Mouse (Mus musculus) liver, embryonic 14.5 days (tissue): ENCODE results near the gene Elk3.

Experiments
- CTCF ChIP-seq: IDR thresholded peaks from 2 replicates; pipeline ENCODE4 v1.5.1; 2016; ENCODE audit warnings: antibody characterized with exemption, low read depth, control low read depth
- EP300 ChIP-seq: IDR thresholded peaks from 2 replicates; pipeline ENCODE4 v1.6.1; 2016; ENCODE audit warnings: antibody characterized with exemption, low read depth

GRCm38 (mm10) chr10:93239201-93239806, 71.6 kb downstream of the Elk3 start:
- no peak for TF ChIP-seq CTCF
- no peak for TF ChIP-seq EP300
